Mouse (Mus musculus) kidney, postnatal 25 days (tissue): ENCODE measurements around the gene Otud4.

ENCODE experiments used
- DNase-seq, 2 experiments: peaks; one replicate each; pipeline ENCODE4 v3.0.0; 2021; ENCODE audit warnings: mixed read lengths in 2 of 2

Gene Otud4

GRCm38 (mm10) chr8:79639586-79640451, at the start of gene Otud4:
Otud4 (plus strand) TSS chr8:79639618.
- DNase-seq, result peak; percentile 52 to 68

DNA sequence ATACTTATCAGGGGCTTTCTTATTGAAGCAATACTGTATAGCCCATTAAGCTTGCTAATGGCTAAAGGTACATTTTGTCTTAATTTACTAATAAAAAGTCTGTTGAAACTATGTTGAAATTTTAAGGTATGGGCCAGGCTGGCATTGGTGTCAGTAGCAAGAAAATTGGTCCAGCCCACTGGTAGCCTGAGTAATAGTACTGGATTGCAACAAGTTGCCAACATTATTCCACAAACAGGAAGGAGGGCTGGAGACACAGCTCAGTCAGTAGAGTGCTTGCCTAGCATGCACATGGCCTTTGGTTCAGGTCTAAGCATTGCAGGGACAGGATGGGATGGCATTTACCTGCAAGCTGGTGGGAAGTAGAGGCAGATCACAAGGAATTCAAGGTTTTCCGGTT, 38.5 kb upstream of the Otud4 start:
- no peak for DNase-seq

DNA sequence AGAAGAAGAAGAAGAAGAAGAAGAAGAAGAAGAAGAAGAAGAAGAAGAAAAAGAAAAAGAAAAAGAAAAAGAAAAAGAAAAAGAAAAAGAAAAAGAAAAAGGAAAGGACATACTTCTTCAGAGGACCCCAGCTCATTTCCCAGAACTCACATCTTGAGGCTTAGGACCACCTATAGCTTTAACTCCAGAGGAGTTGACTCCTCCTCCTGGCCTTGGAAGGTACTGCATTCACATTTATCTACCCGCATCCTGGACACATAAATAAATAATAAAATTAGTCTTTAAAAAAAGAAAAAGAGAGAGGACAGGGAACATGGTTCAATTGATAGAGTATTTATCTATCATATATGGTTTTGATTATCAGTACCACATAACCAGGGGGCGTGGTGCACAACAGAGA, 36.2 kb upstream of the Otud4 start:
- DNase-seq, result peak in 1 of 2 experiments; percentile 42

DNA sequence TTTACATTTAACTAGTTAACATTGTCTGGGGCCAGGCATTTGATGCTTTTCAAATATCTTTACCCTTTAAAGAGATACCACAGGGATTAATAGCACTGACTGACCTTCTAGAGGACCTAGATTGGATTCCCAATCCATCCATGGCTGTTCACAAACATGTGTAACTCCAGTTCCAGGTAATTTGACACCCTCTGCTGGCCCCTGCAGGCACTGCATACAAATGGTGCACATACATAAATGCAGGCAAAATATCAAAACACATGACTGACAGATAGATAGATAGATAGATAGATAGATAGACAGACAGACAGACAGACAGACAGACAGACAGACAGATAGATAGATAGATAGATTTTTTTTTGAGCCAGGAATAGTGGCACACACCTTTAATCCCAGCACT, 33.2 kb upstream of the Otud4 start:
- peak in 1 of 2 experiments; percentile 18 for DNase-seq

DNA sequence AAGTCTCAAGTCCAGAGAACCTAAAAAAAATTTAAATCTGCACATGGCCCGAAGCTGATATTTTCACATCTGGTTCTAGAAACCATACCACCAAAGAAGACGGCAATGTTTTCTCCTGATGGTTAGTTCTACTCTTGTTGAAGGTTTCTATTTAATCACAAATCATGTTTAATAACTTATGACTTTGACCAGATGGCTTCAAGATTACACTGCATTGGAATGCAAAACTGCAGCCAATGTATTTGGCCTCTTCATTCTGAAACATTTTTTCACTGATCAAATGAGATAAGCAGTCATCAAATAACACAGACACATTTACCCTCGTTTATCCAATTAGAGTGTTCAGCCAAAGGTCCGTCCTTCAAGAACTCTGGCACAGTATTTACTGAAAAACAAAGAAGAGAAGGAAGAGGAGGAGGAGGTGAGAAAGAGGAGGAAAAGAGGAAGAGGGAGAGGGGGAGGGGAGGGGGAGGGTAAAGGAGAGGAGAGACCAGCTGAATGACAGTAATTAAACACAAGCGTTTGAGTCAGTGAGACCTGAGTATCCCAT, 32.6 kb upstream of the Otud4 start:
- DNase-seq, result no peak

DNA sequence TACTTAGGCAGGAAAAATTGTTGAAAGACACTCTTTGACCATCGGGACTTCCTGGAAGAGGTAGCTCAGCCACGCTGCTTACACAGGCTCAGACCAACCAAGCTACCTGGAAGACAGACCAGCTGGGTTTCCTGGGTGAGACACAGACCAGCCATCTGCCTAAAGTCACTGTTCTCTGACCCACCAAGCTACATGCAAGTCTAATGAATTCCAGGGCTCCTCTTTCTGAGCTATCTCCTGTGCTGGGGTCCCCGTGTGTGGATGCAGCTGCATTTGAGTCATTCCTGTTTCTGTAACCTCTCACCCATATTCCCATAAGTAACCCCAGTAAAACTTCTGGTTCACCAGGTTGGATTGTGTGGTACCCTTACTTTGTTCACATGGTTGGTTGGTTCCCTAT, 30.7 kb upstream of the Otud4 start:
- DNase-seq, result no peak

DNA sequence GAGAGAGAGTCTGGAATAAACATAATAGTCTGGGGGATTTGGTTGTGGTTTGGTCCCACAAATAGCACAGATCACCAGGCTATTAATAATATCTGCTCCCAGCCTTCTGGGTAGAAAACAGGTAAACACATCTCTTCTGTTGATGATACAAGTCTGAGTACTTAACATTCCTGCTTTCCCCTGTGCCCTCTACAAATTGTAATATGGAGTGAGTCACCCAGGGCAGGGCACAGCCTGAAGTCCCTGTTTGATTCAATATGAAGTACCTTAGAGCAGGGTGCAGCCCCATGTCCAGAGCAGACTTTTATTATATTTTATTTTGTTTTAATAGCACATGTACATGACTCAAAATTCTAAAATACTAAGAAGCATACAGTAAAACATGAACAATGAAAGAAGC, 29.1 kb upstream of the Otud4 start:
- DNase-seq, result no peak

DNA sequence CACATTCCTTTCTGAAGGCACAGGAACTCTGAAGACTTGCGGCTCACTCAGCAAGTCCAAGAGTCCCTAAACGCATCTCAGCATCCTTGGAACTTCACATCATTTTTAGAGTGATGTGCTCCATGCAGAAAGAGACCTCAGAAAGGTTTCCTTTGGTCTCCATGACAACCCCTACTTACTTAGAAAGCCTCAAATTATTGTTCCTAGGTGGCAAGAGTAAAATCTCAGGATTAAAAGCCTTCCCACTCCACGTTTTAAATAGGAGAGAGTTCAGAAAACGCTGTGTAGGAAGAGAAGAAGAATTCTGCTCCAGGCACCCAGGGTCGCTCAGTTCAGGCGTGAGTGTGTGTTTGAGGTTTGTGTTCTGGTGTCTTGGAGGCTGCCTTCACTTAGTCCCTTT, 27.1 kb upstream of the Otud4 start:
- no peak for DNase-seq

GRCm38 (mm10) chr8:79612965-79613364, 26.5 kb upstream of the Otud4 start:
- DNase-seq, result no peak

DNA sequence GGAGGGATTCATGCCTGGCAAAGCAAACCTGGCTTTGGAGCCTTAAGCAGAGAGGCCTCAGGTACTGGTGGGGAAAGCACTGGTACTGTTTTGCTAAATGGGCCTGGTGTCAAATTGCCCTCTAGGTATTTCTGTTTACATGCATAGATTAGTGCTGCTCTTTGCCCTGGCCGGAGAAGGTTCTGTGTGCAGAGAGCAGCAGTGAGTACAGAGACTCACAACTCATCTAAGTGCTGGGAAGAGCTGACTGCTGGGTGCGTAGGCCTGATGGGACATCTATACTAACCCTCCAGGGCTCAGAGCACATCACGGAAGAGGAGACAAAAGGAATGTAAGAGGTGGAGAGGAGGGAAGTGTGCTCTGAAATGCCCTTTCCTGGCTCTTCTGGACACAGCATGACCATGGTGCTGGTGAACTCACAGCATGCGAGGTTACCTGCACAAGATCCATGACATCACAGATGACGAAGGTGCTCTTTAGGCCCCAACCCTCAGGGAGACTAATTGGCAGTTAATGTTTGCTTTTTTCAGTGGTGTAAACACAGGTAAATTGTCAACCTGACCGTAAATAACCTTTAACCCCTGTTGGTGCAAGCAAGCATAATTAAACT, 23.6 kb upstream of the Otud4 start:
- peak; percentile 40 to 55 for DNase-seq

- DNase-seq, result no peak
Measured at GRCm38 (mm10) chr8:79618906-79619305, 20.5 kb upstream of the Otud4 start.

GRCm38 (mm10) chr8:79619353-79619752, 20.1 kb upstream of the Otud4 start:
- no peak for DNase-seq

DNA sequence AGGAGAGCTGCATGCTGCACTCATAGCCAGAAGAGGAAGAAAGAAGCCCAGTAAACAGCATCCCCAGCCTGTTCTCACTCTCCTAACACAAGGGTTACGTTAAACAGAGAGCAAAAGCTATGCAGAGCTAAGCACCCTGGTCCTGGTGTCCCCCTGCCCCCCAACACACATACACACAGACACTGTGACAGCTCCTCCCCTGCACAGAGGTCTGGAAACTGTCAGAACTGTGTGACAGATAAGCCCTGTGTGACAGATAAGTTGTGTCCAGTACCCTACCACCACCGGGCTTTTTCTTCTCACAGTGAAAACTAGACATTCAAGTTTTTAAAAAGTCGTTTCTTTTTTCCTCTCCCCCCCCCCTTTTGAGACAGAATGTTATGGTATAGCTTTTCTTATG, 19.4 kb upstream of the Otud4 start:
- DNase-seq, result no peak

DNA sequence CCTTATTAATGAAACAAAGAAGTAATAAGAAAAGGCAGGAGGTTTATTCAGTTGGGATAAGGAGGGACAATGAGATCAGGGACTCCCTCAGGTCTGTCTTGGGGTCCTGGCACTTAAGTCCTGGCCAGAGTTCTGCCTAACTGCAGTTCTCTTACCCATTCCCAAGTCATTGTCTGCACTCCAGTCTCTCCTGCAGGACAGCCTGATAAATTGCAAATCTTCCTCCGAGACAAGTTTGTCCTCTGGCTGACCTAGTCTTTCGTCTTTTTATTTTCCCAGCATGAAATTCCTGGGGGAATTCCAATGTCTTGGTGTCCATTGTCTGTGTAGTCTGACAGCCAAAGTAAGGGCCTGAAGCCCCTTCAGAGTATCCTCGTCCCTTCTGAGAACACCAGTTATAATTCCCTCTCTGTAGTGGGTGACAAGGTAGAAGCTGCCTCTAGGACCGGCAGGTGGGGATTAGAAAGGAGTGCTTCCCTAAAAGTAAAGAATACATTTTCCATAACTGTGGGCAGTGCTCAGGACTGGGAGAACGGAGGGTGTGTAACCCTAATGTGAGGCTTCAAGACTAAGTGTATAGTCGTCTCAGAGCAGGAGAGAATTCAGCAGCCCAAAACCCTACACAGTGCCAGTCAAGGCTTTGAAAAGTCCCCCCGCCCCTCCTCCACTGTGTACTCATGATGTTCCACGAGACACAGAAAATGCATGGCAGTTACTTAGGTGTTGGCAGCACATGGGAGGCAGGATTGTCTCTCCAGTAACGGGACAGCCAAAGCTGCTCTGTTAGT, 18.7 kb upstream of the Otud4 start:
- DNase-seq, result no peak

DNA sequence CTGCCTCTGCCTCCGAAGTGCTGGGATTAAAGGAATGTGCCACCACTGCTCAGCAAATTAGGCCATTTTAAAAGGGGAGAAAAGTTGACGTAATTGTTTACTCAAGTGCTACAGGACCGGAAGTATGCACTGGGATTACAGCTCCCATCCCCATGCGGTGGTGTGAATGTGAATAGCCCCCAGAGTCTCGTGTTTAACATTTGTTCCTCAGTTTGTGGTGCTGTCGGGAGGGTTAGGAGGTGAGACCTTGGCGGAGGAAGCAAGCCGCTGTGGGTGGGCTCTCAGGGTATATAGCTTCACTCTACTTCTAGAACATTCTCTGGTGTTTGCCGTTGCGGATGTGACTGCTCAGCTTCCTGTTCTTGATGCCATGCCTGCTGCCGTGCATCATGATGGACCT, 17.1 kb upstream of the Otud4 start:
- DNase-seq, result no peak

DNA sequence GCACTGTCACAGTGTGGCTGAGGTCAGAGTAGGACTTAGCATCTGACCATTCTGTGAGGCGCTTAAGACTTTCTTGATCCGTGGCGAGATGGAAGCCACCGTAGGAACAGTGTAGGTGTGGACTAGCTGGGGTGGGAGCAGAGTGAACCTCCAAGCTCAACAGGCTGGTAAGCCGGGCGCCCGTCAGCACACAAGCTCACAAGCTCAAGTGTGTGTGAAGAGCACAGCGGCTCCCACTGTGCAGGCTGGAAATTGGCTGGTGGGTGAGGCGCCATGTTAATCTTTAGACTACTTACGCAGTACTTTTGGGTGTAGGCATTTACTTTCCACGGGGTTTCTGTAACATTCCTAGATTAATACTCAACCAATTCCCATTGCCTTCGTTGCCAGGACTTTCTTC, 16.1 kb upstream of the Otud4 start:
- no peak for DNase-seq

- no peak for DNase-seq
Measured at GRCm38 (mm10) chr8:79624416-79624815, 15.0 kb upstream of the Otud4 start.

GRCm38 (mm10) chr8:79626213-79626612, 13.2 kb upstream of the Otud4 start:
- DNase-seq, result no peak

DNA sequence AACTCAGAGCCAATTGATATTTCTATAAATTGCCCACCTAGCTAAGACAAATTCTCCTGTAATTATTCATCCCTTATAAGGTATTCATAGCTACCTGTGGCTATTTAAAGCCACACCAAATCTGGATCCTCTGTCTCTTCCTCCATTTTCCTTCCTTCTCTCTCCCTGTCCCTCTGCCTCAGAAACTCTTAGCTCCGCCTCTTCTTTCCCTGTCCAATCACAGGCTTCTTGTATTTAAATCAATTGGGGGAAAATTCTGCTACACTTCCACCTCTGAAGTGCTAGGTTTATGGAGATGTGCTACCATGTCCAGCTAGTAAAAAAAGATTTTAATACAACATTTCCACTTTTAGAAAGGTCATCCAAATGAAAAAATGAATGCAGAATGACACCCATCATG, 3.9 kb upstream of the Otud4 start:
- DNase-seq, result no peak

DNA sequence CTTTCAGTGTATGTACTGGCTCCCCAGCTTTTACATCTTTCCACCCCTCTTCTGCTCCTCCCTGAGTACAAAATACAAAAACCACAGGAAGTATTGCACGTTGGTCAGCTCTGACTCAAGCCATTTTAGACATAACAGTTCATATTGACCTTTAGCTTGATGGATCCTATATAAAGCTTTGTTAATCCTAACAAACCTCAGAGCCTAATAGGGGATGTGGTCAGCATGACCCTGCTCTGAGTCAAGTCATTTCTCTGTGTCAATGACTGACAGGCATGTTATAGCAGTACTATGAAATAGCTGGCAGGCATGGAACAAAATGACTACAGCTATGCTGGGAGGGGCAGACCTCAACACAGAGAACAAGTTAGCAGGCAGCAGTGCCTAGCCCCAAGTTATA, 3.3 kb upstream of the Otud4 start:
- DNase-seq, result no peak

DNA sequence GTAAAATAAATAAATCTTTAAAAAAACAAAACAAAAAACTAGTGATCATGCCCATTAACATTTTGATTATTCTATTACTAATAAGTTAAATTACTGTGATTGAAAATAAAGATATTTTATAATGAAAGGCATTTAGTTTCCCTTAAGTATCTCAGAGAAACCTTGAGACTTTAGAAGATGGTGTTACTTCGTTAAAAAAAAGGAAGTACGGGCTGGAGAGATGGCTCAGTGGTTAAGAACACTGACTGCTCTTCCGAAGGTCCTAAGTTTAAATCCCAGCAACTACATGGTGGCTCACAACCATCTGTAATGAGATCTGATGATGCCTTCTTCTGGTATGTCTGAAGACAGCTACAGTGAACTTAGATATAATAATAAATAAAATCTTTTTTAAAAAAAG, 2.2 kb upstream of the Otud4 start:
- DNase-seq, result no peak

- DNase-seq, result peak in 1 of 2 experiments; percentile 47
Measured at GRCm38 (mm10) chr8:79638001-79638706, 1.3 kb upstream of the Otud4 start.
